Mouse (Mus musculus): ENCODE measurements at regions not wholly inside any gene's neighbourhood (a gene's known extent, or its start where the extent isn't known, plus 50 kb on each side); places are given as distances from the start of the nearest gene placed in this dataset.

DNA sequence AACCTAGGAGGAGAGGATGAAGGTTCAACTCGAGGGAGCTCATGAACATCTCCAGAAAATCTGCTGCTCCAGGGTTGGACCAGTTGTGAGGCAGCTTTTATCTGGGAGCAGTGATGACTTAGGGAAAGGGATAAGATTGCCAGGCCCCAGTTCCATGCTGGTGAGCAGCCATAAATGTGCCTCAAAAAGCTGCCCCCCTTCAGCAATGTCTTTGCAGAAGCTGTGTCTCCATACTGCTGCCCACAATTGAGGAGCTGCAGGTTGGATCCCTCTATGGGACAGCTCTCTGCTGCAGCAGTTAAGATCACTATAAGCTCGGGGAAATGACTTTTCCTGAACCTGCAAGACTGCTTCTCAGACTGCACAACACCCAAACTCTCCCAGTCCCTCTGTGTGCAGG is 543.7 kb downstream of the Nfib start:
- DNase-seq (ENCODE audit: low spot score in 2 of 2) = no peak

DNA sequence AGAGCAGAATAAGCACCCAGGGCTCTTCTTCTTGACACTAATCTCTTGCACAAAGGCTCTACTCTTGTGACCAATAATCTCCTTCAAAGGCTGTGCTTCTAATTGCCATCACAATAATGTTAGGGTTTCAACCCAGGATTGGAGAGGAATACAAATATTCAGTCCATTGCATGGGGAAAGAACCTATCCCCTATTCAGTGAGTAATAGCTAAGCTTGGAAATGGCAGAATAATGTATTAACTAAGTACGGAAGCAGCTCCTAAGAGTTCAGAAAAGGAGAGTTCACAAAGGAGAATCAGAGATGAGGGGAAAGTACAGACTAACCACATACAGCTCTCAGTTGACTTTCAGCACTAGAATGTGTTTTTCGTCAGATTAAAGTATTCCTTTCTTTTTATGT is 544.3 kb downstream of the Nfib start:
- DNase-seq (ENCODE audit: low spot score in 2 of 2) = no peak

DNA sequence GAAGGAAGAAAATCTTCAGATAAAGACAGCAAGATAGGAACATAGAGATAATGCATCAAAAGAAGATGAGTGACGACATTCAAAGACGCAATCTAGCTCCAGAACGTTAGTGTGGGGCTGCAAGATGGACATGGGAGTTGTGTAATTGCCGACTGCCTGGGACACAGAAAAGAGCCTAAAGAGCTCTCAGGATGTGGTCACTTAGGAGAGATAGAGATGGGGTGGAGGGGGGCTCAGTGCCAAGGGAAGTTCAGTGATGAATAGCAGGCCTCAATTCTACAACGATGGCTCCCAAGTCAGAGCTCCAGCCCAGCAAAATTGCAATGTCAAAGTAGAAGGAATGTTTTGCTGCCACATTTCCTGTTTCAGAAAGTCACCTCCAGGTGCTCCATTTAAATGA is 545.3 kb downstream of the Nfib start:
- DNase-seq (ENCODE audit: low spot score in 2 of 2) = no peak

DNA sequence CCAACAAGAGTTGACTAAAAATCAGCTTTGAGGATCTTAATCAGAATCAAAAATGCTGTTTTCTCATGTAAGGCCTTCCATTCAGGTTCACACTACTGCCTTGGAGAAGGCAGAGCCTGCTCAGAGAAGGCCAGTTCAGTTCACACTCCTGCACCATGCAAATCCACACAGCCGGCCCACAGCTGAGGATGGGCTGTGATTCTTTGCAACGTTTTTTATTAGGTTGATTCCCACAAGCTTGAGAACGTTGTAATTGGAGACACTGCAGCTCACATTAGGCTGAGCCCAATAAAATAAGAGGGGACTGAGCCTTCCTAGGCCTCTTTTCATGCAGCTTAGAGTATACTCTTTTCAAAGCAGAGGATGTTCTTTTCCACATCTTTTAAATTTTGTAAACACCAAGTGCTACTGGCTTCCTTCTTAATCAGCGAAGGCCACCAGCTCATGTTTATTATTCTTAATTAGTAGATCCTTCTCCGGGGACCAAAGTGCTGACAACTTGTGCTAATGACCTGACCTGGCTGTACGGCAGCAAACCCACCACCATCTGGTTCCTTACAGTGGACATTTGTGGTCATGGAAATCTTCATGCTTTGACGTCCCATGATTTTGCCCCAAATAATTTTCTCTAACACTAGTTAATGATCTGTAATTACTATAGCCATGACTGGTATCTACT is 549.8 kb downstream of the Nfib start:
- DNase-seq (ENCODE audit: low spot score in 2 of 2) = no peak

DNA sequence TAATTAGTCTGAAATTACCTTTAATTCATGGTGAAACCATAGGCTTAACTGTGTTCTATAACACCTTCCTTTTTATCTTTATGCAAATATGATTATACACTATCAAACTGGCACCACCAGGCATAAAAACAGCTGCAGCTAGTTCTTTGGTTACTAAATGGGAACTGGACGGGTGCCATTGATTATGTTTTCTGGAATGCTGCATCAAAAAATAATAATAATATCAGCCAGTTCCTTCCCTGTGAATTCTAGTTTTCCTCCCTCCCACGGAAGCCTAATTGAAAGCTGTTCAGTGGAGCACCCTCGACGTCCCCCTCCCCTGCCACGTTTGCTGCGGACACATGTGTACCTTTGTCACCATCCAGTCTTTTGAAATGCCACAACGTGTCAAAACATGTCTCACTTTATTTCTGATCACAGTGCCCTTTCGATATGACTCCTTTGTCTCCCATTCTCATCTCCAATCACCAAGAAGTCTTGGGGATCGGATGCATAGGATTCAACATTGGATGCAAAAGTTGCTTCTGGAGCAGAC is 551.5 kb downstream of the Nfib start:
- DNase-seq (ENCODE audit: low spot score in 2 of 2) = no peak

DNA sequence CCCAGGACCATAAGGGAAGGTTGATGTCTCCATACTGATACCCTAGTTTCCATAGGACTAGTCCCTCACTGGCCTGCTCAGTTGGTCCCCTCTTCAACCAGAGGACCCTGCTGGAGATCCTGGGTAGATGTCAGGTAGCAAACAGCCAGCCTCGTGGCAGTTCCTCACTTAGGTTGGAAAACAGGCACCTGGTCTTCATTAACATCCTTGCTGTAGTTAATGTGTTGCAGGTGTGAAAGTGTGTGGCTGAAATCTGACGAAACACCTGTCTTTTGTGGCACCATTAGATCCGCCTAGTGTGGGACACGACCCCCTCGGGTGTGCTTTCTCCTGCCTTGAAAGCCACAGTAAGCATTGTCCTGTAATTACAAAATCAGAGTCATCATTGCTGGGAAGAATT is 551.9 kb downstream of the Nfib start:
- no peak for DNase-seq (ENCODE audit: low spot score in 2 of 2)

DNA sequence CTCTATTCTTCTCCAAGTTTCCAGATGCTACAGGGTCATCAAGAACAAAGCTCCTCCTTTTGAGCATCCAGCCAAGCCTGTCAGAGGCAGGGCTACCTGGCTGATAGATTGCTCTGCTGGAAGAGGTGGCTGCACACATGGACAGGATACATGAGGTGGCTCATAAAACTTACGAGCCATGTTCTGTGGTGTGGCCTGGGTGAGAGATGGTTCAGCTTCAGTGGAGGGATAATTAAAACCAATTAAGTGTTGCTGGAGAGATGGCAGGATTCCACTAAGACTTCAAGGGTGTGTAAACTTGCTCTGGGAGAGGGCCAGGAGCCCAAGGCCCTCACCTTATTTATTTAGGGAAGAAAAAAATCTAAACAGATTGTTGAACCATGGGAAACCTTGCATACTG is 555.6 kb downstream of the Nfib start:
- DNase-seq (ENCODE audit: low spot score in 2 of 2) = no peak

DNA sequence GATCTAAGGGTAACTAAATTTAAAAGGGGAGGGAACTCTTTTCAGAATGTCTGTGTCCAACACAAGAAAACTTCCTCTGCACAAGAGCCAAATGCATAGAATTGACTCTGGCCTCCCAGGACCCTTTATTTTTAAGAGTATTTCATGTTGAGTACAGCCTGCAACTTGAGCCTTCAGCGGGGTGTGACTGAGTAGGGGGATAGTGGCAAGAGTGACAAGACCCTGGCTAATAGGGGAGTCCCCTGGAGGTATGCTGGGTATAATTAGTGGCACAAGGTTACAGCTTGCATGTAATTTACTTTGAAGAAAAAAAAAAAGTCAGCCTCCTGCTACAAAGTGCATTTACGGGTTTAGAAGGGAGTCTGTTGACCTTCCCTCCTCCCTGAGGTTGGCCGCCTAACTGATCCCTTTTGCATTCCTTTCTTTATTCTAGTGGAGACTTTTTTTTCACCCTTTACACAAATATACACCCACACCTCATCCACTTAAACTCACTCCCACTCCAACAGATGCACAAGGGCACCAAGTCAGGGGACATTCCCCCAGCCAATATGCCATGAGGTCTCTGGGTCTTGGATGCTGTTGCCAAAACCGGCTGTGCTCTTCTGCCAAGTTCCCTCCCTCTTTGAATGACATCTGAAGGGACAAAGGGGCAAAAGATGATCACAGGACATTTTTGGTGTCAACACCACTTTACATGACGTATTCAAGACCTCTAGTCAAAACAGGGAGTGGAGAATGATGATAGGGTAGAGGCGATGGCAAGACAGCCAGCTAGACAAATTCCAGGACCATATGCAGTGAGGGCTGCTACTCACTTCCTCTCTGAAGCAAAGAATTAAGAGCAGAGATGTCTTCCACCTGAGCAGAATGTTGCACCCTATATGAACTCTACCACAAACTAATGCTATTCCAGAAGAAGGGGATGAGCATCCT is 557.2 kb downstream of the Nfib start:
- DNase-seq (ENCODE audit: low spot score in 2 of 2) = no peak

DNA sequence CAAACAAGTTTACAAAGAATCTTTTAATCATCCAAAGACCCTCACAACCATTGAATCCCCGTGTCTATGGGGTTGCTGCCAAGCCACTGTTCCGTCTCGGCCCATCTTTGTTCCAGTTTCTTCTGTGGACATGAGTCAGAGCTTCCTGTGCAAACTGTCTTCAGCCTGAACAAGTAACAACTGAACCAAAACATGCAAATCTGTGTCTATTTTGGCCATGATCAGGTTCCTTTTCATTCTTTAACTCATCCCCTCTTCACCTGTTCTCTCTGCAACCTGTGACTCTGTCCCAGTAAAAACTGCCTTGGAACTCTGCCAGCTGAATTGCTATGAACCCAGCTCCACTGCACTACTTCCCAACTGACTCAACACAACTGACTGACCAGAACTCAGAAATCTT is 563.2 kb downstream of the Nfib start:
- DNase-seq (ENCODE audit: low spot score in 2 of 2) = no peak

DNA sequence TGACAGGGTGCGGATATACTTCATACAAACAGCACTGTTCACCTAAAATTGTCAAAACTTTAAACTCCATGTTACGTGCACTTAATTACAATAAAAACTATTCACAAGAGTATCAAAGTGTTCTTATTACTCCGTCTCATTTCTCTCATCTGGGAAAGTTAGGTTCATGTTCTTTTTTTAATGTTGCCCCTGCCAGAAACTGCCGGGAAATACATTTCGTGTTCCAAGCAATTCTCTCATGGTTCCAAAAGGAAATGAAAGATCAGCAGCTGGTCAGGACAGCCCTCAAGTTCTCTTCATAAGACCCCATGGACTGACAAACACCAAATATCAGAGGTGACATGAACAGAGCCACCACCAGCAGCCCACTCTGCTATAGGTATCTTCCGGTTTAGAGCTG is 565.7 kb downstream of the Nfib start:
- DNase-seq (ENCODE audit: low spot score in 2 of 2) = no peak

DNA sequence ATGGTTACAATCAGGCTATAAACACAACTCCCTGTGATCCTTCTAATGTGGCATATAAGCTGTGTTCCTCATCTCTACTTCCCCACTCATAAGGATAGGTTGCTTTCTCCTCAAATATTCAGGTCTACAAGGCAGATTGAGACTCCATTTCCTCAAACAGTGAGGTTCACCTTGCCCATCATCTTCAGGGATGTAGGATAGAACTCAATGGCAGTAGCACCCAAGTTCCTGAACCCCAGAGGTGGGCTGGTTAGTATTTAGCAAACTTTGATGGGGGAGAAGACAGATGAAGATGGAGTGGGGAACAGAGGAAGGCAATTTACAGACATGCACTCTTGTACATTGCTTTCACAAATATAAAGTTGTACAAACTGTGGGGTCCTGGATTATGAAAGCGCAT is 566.5 kb downstream of the Nfib start:
- no peak for DNase-seq (ENCODE audit: low spot score in 2 of 2)

DNA sequence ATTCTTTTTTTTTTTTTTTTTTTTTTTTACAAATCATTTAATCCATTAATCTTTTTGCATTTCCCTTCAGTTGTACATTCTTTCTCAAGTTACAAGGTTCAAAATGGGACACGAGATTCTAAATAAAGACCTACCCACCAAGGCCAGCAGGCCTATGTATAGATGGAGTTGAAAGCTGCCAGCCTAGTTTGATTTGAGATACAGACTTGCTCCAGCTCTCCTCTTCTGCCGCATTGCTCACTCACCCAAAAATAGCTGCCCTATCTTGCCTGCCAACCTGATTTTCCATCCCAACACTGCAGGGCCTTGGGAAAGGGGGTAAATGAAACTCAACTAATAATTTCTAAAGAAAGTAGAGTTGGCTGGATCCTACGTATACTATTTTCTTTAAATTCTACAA is 572.7 kb downstream of the Nfib start:
- no peak for DNase-seq (ENCODE audit: low spot score in 2 of 2)

DNA sequence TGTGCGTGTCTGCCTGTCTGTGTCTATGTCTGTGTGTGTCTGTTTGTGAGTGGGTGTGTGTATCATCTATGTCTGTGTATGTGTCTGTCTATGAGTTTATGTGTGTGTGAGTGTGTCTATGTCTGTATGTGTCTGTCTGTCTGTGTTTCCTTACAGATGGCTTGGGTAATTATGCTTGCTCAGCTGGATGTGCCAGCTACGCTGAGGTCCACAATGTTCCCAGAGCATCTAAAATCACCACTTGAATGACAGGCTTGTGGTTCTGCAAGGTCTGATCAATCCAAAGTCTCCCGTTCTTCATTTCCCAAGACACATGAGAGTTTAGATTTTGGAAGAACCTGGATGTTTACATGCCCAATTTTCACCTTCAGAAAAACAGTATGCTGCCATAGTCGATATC is 573.2 kb downstream of the Nfib start:
- no peak for DNase-seq (ENCODE audit: low spot score in 2 of 2)

DNA sequence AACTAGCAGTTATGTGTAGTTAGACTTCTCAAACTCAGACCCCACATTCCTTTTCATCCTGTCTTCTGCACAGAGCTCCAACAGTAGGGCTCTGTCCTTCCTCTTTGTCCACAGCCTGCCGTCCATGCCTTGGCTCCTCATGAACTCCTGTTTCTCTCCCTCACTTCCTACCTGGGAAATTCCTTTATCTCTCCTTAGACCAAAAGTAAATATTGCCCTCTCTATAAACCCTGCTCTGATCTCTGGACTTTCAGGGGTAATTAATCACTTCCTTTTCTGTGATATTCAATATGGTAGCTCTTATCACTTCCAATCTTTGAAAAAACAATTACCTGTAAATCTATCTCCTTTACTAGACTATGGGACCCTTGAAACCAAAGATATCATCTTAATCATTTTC is 576.1 kb downstream of the Nfib start:
- no peak for DNase-seq (ENCODE audit: low spot score in 2 of 2)

DNA sequence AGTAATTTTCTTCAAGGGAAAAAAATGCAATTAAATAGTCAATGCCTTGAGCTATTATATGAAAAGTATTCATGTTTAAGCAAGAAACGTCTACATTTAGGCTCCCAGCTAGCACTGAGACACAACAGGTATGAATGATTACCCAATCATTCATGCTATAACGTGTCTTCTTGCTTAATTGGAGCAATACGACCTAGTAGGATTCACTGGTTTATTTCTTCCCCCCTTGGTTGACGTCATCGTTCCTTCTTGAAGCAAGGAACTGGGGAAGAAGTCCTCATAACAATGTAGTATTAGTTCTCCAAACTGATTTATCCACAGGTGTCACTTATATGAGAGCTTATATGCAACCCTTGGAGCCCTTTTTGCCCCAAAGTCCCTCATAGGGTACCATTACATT is 581.8 kb downstream of the Nfib start:
- no peak for DNase-seq (ENCODE audit: low spot score in 2 of 2)

DNA sequence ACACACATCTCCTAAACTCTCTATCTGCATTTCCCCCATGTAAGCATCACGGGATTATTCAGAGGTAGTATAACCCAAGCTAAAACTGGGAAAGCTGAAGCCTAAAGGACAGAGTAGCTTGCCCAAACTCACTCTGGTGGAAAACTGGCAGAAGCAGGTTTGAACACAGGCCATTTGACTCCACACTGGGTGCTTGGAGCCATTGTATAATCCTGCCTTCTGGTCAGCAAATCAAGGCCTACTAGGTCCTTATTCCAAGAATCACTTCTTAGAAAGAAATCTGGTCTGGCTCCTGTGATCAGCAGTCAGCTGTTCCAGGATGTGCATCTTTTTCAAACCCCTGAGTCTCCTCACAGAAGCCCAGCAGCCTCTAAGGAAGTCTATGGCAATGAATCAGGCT is 582.4 kb downstream of the Nfib start:
- DNase-seq (ENCODE audit: low spot score in 2 of 2) = no peak

DNA sequence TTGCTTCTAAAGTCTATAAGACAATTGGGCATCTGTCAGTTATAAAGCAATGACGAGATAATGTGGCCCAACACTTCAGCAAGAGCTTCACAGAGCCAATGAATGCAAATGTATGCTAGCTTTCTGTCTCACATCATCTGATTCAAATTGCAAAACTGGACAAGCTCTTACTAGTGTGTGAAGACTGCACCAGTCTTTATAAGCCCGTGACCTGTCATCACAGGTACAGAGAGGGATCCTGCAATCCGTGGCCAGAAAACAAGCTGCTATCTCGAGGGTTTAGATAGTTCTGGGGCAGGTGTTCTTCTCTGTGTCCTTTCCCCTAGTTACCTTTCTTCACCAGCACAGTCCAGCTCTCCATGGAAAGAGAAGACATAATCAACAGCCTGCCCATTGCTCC is 584.8 kb downstream of the Nfib start:
- DNase-seq (ENCODE audit: low spot score in 2 of 2) = no peak

DNA sequence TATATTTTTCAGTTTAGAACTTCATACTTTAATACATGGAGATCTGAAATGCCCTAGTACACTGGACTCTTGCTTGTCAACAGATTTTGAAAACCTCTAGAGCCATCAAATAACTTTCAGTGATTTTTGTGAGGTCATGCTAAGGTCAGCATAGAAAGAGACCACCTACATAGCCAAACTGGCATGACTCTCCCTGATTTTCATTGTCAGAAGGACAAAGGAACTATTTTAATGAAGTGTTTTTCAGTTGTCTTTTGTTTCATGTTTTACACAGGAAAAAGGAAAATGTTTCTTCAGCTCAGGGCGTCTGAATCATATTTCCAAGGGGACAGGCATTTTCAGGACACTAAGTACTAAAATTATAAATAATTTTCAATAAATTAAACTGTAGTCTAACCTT is 585.2 kb downstream of the Nfib start:
- DNase-seq (ENCODE audit: low spot score in 2 of 2) = no peak

DNA sequence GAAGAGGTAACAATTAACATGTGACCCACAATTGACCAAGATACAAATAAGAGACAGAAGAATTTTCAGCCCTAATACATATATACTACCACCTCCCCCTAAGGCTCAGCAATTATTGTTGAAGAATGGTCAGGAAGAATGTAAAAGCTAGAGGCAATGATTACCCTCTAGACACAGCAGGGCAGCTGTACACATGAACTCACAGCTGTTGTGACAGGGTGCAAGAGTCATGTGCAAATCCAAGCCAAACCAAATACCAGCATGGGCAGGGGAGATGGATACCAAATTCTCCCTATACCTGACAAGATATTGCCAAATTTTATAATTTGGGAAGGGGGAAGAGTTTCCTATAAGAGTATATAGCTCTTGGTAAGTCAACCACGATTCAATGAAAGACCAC is 603.7 kb downstream of the Nfib start:
- DNase-seq (ENCODE audit: low spot score in 2 of 2) = no peak

DNA sequence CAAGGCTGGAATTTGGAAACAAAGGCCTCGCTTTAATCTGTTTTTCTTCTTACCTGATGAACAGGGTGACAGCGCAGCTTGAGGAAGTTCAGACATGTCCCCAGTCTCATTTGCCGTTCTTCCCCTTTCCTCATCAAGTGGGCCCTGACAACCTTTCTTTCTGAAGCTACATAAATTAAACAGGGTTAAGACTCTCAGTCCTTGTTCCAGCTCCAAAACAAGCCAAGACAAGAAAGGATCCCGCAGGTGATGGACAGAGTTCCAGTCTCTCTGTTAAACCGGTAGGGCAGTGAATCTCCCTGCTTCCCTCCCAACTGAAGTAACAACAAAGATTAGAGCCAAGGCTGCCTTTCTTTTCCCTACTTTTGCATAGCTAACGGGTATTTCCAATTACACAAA is 605.6 kb downstream of the Nfib start:
- DNase-seq (ENCODE audit: low spot score in 2 of 2) = no peak

DNA sequence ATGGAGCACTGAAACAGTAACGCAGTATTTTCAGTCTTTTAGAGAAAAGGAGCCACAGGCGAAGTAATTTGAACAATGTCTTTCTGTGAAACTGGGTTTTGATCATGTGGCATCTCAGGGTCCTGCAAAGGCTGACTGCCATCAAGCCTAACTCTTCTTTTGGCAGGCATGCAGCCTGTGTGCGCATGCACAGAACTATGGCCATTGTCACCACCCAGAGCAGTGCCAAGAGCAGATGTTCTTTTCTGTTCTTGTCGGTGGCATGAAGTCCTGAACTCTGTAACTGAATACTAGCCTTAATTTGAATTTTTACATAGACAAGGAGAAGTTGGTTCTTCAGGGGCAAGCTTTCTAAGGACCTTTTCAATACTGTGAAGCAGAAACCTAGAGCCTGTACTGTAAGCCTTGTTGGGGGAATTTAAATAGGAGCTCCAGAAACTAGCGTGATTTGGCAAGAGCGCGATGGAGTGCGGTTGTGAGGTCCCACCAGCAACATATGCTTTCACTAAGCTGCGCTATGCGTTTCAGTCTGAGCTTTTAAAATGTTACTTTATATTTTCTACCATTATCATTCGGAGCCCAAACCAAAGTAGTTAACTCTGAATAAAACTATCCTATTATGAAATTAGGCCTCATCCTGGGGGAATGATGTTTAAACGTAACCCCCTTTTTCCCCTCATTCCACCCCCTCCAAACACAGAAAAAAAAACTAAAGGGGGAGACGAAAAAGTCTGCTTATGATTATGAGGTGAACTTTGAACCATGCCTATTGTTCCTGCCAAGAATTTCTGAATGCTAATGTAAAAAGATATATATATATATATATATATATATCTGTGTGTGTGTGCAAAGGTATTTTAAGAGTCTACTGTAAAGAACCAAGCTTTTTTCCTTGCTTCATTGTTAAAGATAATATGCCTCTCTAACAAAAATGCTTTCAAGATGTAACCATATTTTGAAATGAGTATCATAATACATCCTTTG is 606.3 kb downstream of the Nfib start:
- no peak for DNase-seq (ENCODE audit: low spot score in 2 of 2)
